Mouse (Mus musculus): ENCODE measurements around the gene Pygb.
A peak's percentile ranks its signal among the peaks of the same experiment; 100 is the strongest.

Gene Pygb

DNA sequence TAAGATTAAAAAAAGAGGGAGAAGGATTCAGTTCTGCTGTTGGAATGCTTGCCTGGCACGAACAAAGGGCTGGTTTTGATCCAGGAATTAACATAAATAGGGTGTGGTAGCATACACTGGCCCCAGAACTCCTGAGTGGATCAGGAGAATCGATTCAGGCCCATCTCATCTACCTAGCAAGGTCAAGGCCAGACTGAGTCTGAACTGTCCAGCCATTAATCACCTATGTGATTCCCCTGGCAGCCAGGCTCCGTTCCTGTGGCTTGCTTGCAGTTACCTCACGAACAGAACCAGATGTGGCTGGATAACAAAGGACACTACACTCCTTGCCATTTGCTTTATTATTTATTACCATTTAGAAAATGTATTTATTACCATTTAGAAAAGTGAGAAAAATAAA, 6.8 kb downstream of the Pygb start:
- DNase-seq: no peak

DNA sequence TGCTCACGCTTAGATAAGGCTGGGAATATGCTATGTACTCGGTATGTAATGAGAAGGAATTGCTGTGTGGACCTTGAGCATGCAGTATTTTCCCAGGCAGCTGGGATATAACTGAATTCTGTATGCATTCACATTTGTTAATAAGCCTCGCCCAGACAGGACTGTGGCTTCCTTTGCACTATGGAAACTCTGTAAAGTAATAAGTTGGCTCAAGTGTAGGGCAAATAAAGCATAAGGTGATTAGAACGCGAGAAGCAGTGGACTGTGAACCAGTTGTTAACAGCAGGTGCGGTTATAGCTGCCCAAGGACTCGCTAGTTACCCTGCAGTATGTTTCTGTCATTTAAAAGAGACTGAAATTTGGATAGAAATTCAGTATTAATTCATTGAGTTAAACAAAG, 11.5 kb downstream of the Pygb start:
- no peak for DNase-seq

DNA sequence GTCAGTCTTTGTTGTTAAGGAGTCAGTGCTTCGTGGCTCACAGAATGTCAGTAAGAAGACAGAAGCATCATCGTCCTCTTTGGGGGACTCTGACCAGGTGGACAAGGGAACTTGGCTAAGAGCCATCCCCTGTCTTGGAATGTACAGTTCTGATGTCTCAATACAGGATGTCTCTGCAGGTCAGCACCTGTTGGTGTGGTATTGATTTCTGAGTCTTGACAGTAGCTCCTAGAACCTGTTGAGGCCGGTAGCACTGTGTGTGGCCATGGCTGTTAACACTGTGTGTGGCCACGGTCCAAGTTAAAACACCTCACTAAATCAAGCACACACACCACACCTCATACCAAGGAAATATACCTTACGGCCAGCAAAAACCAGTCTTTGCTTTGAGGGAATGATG, 14.1 kb downstream of the Pygb start:
- DNase-seq: no peak

DNA sequence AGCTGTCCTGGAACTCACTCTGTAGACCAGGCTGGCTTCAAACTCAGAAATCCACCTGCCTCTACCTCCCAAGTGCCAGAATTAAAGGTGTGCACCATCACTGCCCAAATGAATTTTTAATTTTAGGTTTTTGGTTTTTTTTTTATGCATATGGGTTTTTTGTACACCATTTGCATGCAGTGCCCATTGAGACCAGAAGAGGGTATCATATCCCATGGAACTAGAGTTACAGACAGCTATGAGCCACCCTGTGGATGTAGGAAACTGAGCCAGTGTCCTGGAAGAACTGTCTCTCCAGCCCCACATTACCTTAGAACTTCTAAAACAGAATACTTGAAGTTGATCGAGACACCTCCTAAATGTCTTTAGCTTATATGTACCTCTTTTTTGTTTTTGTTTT, 16.5 kb downstream of the Pygb start:
- peak; percentile 34 for DNase-seq

DNA sequence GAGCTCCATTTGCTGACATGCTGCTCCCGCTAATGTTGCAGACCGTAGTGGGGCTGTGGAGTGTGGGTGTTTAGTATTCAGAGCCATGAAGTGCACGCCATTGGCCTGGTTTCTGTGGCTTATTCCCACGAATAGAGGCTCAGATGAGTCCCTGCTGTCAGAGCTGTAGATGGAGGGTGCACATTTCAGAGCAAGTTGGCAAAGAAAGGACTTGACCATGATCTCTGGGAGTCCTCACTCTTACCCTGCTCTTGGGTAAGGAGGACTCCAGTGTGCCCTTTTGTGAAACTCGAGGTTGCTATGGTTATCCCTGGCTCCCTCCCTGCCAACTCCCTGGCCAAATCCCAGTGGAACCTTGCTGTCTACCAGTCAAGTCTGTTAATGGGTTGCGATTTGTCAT, 21.8 kb downstream of the Pygb start:
- DNase-seq: no peak

DNA sequence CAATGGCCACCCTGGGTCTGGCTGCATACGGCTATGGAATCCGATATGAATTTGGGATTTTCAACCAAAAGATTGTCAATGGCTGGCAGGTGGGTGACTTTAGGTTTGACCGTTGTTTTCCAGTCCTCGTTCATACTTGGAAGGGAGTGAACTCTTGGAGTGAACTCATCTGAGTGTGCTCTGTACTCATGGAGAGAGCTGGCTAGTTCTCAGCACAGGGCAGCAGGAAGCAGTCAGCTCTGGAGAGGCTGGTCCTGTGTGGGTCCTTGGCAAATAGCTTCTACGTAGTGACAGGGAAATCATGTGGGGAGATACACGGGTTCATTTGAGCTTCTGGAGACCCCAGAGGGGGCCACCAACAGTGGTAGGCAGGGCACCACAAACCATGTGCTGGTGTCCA, 22.3 kb downstream of the Pygb start:
- no peak for DNase-seq

DNA sequence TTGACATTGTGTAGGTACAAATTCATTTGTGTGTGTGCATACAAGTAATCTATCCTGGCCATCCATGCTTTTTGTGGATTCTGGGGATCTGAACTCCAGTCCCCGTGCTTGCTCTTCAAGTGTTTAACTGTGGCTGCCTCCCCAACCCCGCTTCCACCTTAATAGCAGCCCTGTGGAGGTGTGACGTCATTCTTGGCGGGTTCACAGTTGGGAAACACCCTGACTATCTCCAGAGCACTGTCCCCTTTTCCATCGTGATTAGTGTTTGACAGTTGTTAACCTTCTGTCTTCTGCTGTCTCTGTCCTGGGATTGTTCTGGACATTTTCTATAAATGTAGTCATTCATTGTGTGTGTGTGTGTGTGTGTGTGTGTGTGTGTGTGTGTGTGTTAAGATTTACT, 24.1 kb downstream of the Pygb start:
- no peak for DNase-seq

DNA sequence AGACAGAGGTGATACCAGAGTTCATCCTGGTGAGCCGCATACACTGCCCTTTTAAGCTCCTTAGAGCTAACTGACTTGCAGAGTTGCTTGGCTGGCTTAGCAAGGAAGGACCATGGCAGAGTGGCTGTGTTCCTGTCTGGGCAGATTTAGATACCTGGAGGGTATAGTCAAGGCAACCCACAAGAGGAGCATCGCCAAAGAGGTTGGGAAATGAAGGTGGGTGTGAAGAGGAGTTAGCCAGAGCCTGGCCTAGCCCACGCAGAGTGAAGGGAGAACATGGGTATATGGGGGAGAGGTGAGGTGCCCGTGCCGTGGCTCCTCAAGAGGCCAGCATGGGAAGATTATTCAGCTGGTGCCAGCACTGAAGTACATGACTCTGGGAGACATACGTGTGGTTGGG, 26.3 kb downstream of the Pygb start:
- no peak for DNase-seq

DNA sequence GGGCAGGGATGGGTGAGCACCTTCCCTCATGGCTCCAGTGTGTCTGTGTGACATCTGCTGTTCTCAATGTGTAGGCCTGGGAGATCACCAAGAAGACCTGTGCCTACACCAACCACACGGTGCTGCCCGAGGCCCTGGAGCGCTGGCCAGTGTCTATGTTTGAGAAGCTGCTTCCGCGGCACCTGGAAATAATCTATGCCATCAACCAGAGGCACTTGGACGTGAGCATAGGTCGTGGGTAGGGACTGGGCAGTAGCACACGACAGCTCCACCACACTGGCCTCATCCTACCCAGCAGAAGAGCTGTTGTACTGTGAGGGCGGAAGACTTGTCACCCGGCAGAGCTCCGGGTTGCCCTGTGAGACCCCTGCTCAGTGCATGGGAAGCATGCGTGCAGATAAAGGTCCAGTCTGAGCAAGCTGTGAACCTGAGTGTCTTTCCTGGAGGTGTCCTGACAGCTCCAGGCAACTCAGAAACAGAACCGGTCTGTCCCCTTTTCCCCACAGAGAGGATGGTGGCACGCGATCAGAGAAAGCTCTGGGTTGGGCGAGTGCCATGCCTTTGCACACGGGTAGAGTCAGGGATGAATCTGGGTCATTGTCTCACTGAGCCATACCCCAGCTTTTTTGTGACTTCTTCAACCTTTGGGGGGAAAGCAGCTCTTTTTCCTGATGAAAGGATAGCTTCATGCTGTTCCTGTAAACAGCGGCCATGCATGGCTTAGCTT, 30.3 kb downstream of the Pygb start:
- no peak for DNase-seq

DNA sequence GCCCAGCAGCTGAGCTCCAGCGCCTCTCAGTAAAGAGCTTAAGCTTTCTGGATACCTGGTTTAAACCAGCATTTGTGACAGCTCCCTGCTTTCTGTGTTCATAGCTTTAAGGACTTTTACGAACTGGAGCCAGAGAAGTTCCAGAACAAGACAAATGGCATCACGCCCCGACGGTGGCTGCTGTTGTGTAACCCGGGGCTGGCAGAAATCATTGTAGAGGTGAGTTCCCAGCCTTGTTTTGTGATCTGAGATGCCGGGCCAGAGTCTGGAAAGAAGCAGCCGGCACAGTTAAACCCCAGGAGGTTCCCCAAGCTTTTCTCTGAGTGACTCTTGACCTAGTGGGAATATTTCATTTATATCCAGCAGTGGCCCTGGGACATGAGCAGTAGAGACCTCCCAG, 32.2 kb downstream of the Pygb start:
- DNase-seq: no peak

DNA sequence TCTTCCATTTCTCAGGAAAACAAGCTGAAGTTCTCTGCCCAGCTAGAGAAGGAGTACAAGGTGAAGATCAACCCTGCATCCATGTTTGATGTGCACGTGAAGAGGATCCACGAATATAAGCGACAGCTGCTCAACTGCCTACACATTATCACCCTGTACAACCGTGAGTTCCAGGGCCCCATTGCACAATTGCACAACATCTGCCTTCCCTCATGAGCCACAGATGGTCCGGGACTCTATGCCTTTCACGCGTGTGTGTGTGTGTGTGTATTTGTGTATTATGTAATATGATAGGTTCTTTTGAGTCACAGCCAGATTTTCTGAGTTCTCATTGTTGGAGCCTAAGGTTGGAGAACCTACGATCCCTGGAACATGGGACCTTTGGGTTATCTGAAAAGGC, 34.2 kb downstream of the Pygb start:
- no peak for DNase-seq

DNA sequence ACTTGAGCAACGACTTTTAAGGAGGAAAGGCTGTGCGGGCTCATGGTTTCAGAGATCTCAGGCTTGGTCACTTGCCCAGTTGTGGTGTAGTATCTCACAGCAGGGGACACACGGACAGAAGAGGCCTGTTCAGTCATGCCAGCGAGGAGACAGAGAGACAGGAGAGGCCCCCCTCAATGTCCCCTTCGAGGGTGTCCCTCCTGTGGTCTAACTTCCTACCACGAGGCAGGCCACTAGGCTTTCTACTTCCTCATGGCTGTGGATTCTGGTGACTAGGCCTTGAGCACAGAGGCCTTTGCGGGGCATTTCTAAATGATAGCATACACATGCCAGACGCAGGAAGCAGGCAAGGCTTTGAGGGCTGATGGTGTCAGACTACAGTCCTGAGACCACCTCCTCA, 36.5 kb downstream of the Pygb start:
- DNase-seq: no peak

DNA sequence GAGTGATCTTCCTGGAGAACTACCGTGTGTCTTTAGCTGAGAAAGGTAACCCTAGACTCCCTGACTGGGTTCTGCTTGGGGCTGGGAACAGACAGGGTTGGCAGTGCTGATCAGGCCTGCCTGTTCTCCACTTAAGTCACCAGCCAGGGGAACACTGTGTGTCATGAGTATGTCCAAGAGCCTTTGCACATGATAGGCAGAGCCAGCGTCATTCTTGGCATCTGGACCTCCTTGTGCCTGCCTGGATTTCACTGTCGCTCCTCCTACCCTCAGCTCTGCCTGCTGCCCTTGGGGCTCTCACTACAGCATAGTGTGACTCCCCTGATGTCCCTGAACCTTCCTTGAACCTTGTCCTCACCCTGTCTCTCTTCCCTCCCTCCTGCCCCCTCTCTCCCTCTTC, 39.9 kb downstream of the Pygb start:
- no peak for DNase-seq

DNA sequence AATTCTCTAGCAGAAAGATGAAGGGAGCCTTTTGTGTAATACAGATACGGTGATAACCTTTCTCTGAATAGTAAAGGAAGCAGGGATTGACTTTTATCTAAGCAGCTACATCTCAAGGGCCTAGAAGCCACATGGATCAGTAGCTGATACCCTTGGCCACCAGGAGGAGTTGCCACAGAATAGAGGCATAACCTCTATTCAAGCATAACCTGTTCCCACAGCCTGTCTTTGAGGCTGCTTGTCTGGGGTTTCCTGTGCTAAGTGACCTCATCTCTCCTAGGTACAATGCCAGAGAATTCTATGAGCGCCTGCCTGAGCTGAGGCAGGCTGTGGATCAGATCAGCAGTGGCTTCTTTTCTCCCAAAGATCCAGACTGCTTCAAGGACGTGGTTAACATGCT, 41.6 kb downstream of the Pygb start:
- no peak for DNase-seq

DNA sequence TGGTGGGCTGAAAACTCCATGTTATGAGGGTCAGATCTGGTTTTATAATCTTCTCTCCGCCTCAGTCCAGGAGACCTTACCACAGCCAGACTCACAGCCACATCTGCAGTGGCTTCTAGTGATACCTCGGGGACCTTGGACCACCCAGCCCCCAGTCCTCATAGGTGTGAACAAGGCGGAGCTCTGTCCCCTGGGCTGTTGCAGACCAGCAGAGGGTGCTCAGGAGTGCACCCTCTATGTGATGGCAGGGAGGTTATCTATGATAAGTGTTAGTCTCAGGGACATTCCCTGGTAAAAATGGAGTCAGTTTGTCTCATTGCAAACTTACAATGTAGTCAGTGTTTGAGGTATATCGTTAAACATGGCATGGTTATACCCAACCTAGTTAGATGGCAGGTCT, 42.1 kb downstream of the Pygb start:
- no peak for DNase-seq

DNA sequence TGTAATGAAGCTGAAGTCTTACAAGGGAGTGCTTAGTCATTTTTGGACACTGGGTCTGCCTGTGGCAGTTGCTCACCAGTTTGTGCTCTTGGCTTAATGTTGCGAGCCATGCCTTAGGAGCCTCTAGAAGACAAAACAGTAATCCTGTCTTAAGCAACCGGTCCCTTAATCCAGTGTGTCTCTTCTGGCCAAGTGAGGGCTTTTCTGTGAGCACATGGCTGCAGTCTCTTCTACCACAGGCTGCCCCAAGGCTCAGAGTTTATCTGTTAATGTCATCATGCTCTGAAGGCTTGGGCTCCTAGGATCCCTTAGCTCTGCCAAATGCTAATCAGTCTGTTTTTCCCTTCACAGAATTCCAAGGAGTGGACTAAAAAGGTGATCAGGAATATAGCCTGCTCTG, 43.5 kb downstream of the Pygb start:
- no peak for DNase-seq

DNA sequence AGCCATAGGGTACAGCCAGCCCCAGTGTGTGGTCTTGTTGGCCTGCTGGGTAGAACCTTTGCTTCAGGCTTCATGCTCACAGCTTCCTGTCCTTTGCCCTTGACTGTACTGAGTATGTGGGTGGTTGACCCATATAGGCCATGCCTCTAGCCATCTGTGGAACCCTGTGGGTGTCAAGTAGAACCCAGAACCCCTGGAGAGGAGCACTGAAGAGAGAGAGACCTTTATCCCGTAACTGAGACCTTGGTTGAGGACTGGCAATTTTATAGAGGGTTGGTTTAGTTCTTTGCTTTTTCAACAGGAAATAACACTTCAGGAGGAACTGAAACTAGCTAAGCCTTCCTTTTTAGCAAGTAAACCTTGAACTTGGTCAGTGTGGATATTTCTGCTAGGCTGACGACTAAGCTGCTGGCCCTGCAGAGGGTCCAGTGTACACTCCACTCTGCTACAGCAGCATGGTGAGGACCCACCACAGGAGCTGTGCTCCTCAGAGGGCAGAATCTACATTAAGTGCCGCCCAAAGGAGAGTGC, 44.4 kb downstream of the Pygb start:
- DNase-seq: no peak

DNA sequence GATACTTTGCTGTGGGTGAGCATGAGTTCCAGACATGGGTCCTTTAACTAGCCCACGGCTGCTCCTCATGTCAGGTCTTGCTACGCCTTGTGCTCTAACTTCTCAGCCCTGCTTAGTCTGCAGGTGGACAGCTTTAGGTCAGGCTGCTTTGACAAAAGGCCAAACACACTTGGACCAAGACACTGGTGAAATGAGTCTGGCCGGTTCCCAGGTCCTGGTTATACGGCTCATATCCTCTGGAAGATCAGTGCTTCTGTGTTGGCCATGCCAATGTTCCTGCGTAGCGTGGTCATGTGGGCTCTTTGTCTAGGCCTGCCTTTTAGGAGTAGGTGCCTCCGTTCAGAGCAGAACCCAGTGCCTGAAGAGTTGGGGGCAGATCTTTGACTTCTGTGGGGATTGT, 45.5 kb downstream of the Pygb start:
- no peak for DNase-seq

DNA sequence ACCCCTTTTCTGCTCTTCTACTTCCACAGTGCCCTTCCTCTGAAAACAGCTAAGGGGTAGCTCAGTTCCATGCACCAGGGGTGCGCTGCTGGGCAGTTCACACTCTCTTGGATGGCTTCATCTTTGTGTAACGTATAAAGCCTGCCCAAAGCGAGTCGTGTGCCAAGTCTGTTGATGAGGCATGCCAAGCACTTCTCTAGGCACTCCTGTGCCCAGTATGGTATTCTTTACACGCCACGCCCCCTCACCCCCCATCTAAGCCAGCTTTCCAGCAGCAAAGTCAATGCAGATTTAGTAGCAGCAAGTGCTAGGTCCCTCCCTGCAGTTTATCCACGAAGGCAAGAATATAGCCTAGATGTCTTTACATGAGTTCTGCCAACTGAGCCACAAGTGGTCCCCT, 48.1 kb downstream of the Pygb start:
- no peak for DNase-seq

DNA sequence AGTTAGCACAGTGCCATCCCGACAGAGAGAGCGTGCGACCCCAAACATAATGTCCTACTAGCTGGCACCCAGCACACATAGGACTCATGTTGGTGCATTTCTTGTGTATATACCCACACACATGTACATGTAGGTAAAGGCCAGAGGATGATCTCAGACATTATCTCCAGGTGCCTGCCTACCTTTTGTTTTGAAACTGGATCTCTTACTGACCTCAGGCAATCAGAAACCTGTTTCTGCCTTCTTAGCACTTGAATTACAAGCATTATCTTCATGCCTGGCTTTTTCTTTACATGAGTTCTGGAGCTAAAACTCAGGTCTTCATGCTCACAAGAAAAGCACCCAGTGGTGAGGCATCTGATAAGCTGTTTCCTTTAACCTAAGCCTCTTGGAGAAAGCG, 49.4 kb downstream of the Pygb start:
- DNase-seq: no peak

DNA sequence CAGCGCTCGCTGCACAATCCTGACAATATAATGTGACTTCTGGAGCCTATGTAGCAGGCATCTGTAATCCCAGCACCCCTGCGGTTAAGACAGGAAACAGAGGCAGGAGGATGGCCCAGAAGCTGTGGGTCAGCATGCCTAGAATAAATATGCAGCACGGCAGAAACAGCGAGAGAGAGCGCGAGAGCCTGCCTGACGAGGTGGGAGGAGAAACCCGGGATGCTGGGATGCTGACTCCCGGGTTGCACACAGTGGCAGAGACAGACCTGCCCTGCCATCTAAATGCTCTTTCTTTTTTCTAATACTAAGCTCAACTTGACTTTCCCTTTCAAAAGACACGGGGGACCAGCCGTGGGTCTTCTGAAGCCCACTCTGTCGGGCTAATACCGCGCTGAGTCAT, 50.4 kb downstream of the Pygb start:
- DNase-seq: no peak

DNA sequence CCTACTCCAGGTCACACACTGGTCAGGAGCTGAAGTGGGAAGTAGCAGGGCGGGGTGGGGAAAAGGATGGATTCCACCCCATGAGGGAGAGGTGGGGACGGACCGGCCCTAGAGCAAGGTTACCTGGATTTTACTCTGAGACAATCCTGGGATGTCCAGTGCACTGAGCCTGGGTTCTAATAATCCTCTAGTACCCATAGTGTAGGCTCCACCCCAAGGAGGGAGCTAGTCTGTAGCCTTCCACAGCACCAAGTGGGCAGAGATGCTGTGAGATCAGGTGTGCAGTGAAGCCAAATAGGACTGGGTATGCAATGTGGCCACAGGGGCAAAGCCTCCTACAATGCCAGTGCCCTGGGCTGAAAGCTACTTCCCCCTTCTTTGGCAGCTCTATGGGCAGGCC, 51.2 kb downstream of the Pygb start:
- no peak for DNase-seq

DNA sequence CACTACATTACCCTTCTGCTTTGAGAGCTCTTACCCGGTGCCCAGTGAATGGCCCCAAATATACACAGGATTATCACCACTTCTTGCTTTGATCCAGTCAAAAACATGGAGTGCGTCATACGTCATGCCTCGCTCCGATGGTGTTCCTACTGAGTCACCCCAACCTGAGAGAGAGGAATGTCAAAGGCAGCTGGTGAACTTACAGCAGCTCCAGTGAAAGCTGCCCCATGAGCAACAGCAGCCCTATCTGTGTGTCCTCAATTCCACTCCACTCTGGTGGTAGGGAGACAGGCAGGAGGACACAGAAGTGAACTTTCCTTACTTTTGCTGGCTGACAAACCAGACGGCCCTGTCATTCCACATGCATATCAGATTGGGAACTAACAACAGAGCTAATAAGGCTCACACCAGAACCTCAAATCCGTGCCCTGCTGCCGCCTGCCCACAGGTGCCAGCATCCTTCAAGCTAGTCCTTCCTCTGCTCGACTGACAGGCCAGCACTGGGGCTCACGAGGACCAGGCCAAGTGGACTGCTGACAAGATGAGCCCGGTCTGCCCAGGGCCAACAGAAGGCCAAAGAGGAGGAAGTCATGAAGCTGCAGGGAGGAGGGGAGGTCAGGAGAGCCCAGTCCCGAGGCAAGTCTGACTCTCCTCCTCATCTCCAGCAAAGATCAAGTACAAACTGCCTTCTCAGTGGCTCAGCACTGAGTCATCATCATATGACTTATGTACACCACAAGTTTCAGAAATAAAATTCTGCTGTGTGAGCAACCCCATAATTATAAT, 53.3 kb downstream of the Pygb start:
- no peak for DNase-seq

DNA sequence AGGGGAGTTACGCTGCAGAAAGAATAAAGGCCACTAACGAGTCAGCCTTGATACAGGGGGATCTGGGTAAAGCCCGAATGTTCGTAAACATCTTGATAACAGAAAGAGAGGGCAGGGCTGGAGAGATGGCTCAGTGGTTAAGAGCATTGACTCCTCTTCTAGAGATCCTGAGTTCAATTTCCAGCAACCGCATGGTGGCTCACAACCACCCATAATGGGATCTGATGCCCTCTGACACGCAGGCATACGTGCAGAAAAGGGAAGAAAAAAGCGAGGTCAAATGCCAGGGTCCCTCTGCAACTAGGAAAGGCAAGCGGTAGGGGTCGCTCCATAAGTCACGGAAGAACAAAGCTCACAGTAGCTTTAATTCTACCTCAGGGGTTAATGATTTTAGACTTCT, 54.6 kb downstream of the Pygb start:
- no peak for DNase-seq

DNA sequence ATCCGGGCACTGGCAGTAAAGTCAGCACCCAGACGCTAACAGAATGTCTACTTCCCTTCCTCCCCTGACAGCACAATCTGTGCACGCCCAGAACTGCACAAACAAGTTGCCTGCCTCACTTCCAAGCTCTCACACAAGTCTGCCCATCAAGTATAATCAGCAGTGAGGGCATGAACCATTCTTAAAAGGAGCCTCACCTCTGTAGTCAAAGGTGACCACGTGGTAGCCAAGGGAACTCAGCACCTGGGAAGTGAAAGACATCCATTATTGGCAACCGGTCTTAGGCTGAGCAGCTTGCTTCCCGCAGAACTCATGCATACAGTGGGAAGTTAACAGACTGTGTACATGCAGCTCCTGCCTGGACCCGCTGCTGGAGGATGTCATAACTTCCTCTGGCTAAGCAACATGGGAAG, 55.5 kb downstream of the Pygb start:
- DNase-seq: no peak

Measured in embryo, embryonic 11 days (tissue).